Mouse (Mus musculus) gastrocnemius, adult 18-20 months (tissue): ENCODE measurements at regions not wholly inside any gene's neighbourhood (a gene's known extent, or its start where the extent isn't known, plus 50 kb on each side); places are given as distances from the start of the nearest gene placed in this dataset.

Experiments
- DNase-seq: peaks from one replicate; pipeline ENCODE4 v3.0.0; 2021; ENCODE audit warnings: low spot score

- peak; percentile 54 for DNase-seq
These were observed 198.6 kb upstream of the Tprg start for GRCm38 (mm10) chr16:25087741-25088648.

DNA sequence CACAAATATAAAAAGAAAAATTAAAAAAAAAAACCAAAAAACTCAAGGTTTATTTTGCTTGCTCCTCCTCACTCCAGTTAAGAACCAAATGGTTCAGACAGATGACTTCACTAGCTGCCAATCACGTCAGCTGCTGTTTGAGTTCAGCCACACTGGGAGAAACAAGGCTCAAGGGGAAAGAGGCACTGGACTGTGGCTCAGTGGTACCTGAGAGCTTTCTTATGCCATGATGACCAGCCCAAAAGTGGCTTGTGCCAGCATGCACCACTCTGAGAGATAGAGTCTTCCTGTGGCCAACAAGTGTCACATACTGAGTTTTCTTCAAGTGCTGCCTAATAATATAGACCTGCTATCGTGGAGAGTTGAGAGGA is 198.0 kb upstream of the Tprg start:
- no peak for DNase-seq

DNA sequence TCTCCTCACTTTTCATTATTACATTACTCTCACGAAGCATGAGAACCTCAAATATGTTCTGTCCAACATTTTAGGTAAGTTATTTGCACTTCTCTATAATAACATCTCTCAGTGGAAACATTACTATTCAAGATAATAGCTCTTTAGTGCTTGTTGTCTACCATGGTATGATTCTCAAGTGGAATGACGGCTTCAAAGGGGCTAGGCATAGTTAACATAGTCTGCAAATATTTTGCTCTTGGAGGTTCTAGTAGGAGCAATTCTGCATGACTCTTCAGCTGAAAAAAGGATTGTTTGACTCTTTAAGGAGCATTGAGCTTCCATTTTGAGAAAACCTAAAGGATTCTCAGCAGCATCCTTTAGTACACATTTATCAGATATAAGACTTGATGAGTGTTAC is 182.5 kb upstream of the Tprg start:
- no peak for DNase-seq

DNA sequence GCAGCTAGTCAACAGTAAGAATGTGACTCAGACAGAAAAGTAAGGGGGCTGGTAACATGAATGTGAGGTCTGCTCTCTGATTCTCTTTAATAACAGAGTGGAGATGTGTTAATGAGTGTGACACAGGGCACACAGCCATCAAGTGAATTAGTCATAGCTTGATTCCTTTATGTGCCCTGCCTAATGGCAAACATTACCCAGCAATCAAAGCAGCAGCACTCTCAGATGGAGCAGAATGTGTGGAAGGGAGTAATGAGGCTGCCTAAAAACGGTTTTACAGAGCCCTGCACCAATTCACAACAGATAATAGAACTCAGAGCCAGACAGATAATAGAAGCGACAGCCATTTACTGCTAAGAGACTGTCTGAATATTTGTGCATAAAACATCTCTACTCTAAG is 182.0 kb upstream of the Tprg start:
- no peak for DNase-seq

DNA sequence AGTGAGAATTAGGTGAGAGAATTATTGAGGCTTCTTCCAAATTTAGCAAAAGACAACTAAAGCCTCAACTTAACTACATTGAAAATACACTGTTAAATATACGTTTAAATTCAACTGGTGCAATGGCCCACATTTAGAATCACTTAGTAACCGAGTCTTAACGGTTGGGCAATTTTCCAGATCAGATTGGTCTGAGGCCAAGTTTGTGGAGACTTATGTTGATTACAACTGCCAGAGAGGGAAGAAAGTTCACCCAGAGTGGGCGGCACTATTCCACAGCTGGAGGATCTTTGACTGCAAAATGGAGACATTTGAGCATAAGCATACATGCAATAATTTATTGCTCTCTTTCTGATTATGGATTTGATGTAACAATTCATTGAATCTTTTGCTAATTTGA is 146.5 kb upstream of the Tprg start:
- DNase-seq, result no peak

GRCm38 (mm10) chr16:25147486-25147885 is 139.1 kb upstream of the Tprg start:
- no peak for DNase-seq

DNA sequence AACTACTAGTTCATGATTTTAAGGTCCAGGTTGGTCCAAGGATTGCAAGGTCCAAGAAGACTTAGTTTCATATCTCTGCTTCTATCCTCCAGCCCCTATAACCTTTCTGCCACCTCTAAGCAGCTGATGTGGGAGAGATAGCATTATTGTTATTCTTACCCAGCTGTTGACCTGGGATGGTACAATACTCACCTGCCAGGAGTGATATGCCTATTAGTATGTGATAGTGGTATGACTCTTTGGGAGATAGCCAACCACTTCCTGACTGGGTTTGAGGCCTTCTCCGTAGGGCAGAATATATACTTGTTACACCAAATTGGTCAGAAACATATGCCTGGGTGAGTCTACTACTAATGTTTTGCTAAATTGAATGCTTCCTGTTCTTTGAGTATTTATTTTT is 137.4 kb upstream of the Tprg start:
- DNase-seq, result no peak

DNA sequence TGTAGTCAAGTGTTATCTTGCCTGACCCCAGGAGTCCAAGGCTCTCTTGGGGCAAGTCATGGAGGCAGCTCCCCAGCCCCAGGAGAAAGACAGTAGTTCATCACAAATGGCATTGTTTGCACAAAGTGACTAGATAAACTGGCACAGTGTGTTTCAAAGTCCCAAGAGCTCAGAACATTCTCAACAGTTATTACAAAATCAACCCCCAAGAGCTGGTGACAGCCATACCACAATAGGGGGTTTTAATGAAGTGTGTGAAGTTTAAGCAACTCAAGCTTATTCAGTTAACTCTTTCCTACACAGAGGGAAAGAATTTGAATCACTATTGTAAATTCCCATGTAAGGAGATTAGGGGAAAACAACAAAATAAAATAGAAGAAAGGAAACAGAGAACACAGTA is 109.7 kb upstream of the Tprg start:
- no peak for DNase-seq

- DNase-seq, result no peak
These were observed 108.6 kb upstream of the Tprg start for GRCm38 (mm10) chr16:25178055-25178454.

DNA sequence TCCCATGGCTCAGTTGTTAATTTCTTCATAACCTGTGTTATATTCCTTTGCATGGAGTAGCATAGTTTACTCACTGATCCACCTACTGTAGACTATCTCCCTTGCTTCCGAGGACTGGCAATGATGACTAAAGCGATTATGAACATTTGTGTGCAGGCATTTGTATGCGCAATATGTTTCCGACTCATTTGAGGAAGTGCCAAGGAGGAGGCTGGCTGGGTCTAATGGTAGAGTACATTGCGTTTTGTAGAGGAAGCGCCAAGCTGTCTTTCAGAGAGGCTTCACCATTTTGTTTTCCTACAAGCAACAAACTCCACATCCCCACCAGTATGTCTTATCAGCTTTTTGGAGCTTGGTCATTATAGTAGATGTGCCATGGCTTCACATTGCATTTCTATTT is 104.7 kb upstream of the Tprg start:
- DNase-seq, result no peak

DNA sequence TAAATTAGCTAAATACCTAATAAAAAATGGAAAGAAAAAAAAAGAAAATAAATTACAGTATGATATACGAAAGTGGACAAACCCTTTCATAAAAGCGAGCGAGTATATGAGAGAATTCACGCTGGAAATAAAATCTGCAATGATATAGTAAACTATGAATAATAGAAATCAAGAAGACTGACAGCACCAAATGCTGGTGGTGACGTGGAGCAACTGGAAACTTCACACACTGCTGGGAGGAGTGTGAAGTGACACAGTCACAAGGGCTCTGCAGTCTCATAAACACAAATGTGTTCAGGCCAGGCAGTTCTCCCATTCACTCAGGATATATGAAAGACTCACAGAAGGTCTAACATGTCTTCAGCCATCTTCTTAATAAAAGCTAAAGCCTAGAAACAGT is 89.5 kb upstream of the Tprg start:
- DNase-seq, result no peak

DNA sequence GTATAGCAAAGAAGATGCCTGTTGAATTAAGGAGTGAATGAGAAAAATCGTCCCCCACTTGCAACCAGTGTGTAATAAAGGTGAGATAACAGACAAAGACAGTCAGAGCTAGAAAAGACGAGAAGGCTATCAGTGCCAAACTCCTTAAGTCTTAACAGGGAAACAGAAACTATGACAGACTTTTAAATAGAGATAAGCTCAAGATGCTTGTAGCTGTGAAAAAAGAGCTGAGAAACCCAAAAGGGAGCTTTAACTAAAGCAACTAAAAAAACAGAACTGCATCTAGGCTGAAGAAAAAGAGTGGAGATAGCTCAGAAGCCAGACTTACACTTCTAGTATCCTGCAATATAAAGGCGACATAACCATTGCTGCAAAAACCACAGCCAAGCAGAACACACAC is 87.8 kb upstream of the Tprg start:
- DNase-seq, result no peak

DNA sequence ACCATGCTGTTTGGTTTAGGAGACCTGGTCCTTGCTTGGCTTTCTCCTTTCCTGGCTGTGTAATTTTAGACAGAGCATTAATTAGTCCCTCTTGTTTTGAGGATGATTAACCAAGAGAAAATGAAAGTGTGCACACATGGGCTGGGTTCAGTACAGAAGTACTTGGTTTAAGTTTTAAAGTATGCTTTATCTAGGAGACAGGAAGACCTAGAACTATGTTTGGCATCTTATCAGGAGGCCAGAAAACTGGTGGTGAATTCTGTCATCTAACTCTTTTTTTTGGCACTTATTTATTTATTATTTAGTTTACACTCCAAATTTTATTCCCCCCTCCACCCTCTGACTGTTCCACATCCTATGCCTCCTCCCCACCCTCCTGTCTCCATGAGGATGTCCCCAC is 86.6 kb upstream of the Tprg start:
- no peak for DNase-seq

DNA sequence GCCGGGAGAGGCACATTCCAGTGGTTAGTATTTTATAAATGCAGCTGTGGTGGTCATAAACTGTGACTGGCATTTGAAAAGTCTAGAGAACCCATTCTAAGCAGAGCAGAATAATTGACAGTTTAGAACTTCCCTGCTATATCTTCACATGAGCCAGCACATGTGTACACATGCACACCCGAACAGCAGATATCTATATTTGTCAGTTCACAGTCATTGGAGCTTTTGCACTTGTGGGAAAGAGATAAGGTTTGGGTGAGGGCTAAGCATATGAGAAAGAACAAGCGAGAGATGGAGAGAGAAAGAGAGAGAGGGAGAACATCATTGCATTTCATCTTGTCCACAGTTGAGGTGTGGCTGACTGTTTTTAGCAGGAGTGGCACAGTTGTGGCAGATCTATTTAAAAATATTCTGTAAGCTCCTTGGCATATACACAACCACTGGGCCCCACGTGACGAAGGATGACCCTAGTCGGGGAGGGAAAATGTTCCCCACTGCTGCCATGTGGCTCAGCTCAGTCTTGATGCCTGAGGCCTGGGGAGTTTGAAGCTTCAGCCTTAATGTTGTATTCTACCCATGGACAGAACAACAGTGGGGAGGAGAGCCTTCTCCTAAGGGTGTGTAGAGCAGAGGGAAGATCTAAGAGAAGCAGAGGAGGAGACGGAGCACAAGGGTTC is 85.4 kb upstream of the Tprg start:
- no peak for DNase-seq

DNA sequence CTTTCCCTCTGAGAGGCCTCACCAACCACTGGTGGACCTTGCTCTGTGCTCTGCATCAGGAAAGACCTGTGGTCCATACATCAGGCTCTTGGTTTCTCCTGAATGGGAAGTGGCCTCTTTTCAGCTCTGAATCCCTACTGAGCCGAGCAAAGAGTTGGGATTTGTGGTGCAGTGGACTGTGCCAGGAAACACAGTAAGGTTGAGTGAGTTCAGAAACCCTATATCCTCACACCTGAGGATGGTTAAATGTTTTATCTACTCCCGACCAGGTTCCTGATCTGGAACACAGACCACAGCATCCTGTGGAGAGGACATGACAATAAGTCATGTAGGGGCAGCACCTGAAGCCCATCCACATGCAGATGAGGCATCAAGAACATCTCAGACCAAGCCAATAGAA is 73.4 kb upstream of the Tprg start:
- no peak for DNase-seq

DNA sequence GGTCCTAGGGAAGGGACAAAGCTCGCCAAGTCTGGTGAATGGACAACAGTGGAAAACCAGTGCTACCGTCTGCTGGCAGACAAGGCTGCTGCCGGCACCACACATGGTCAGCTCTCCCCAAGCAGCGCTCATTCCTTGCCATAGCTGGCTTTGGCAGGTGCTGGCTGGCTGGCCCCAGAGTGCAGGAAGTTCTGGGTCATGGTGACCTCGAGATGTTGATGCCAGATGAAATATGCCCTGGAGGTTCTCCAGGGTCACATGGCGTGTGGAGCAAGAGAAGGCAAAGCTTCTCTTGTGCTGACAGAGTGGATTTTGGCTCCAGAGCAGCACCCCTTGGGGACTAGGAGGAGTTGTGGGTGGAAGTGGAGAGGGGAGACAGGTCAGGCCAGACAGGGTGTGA is 66.1 kb upstream of the Tprg start:
- DNase-seq, result peak; percentile 92

GRCm38 (mm10) chr16:25224801-25225200 is 61.8 kb upstream of the Tprg start:
- no peak for DNase-seq
